Mouse (Mus musculus): Measurements from ENCODE around the gene Igf2r.
A peak's percentile ranks its signal among the peaks of the same experiment; 100 is the strongest.
"Not testable (repeated sequence)": the region's sequence is repeated elsewhere in the genome, so short reads cannot be mapped to it uniquely, and the experiment has no call there.

Igf2r gene

GRCm38 (mm10) chr17:12714080-12714561, 55.3 kb downstream of the Igf2r start:
- peak; percentile 52 for DNase-seq

- no peak for DNase-seq
Observed at GRCm38 (mm10) chr17:12712993-12713392, 56.5 kb downstream of the Igf2r start.

- DNase-seq, result no peak
Observed at GRCm38 (mm10) chr17:12712191-12712590, 57.3 kb downstream of the Igf2r start.

DNA sequence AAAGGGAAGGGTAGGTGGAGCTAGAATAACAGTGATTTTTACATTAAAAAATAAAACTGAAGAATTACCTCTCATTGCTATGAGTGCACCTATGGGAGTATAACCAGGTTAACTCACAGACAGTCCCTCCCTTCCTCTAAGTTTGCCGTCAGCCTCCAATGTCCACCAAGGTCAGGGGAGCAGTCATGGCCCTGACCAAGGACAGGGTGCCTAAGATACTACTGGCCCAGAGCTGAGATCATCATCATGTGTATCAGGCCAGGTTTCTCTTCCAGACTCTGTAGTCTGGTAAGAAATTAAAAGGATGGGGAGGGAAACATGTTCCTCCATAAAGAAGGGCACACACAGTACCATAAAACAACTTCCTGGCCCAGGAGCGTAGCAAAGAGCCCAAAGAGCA, 58.5 kb downstream of the Igf2r start:
- no peak for DNase-seq

DNA sequence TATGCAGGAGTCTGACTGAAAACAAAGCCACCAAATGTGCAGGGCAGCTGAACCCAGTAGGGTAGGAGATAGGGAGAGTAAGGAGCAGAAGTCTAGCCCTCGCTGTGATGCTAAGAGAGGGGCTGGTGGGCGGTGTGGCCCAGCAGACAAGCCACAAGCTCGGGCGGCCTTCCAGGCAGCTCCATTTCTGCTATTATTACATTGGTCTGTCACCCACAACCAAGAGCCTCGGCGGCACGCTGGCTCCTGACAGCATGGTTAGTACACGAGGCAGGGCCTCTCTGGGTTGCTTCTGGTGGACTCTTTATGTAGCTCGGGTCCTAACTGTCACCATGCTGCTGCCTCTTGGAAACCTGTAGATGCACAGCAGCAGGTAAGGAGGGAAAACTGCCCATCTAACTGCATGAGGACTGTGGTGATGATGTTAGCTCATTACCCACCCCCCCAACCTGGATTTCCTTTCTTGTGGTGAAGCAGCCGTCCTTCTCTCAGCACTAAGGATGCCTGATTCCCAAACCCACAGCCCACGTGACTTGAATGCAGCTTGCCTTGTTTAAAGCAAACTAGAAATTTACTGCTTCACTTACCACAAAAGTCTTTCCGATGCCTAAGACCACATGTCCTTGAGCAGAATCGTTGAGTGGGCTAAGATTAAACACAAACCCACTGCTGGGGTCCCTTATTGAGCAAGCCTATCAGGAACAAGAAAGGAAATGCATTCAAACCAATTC, 59.2 kb downstream of the Igf2r start:
- no peak for DNase-seq

DNA sequence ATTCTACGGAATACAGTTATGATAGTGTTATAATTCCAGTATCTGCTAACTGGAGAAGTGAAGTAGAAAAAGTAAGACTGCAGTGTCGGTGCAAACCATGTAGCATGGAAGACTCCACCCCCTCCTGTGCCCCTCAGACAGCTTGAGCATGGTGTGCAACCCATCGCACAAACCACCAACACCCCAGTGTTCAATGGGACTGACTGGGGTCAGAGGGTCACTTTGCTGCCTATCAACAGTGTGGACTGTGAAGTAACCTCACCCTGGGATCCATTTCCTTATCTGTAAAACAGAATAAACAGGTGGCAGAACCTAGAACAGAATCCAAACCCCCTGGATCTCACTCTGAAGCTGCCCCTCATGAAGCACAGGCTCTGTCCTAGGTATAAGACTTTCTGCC, 61.1 kb downstream of the Igf2r start:
- no peak for DNase-seq

- no peak for DNase-seq
Observed at GRCm38 (mm10) chr17:12706590-12707049, 62.8 kb downstream of the Igf2r start.

- DNase-seq, result peak; percentile 68
Observed at GRCm38 (mm10) chr17:12702901-12703300, 66.6 kb downstream of the Igf2r start.

DNA sequence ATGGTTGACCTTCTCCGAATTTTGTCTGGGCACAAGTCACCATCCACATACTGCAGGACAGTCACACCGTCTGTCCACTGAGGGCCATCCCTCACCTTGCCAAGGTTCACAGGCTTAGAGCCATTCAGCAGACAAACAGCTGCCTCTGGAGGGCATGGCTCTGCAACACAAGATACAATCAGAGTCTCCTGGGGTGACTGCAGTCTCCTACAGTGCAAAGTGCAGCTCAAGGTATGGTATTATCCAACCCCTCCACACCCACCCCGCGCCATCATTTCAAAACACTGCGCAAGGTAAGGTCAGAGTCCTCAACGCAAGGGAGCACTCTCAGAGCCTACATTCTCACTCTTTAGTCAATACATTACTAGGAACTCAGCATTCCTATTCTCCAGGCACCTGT, 69.1 kb downstream of the Igf2r start:
- no peak for DNase-seq

- DNase-seq, result no peak
Observed at GRCm38 (mm10) chr17:12691899-12692298, 77.6 kb downstream of the Igf2r start.

DNA sequence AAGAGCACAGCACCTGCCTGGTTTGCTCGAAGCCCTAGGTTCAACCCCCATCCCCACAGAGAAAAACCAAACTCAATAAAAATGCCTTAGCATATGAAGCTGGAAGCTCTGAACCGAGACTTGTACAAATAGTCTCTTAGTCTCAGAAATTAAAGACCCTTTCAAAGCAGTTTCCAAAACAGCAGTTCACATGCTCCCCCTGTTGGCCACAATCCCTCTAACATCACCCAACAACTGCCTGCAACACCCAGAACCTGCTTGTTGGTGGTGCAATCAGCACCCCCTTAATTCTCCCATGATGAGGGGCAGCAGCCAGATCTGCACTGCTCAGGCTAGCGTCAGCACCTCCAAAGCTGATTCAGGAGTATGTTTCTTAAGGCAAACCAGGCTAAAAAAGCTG, 79.9 kb downstream of the Igf2r start:
- no peak for DNase-seq

- DNase-seq, result peak; percentile 81
Observed at GRCm38 (mm10) chr17:12688427-12689110, 80.9 kb downstream of the Igf2r start.

GRCm38 (mm10) chr17:12684928-12685624, 84.4 kb downstream of the Igf2r start:
- no peak for DNase-seq

DNA sequence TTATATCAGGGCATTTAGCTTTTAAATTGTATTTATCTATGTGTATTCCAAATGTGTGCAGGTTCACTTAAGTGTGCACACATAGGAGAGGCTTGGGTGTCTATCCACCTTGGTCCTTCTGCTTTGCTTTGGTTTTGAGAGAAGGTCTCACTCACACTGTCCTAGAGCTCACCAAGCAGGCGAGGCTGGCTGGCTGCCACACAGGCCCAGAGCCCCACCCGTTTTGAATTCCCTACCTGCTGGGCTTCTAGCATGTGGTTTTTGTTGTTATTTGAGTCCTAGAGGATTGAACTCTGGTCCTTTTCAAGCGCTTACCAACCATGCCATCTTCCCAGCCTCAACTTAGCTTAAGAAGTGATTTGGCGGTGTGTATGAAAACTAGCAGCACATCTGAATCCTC, 85.1 kb downstream of the Igf2r start:
- DNase-seq, result peak; percentile 55

DNA sequence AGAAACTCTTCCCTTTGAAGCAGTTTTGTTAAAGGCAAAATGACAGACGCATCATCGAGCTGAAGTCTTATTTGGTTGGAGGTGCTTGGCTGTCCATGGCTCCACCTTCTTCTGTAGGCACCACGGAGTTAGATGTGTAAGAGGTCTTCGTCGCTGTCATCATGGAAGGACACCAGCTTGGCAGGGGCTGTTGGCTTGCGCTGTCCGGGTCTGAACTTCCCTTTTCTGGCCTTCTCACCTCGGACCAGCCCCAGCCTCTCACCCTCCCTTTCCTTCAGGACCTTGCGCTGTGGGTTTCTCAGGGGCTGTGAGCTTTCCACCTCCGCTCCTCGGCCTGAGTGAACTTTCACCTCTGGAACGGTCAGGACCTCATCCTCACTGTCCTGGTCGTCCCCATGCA, 85.9 kb downstream of the Igf2r start:
- no peak for DNase-seq

DNA sequence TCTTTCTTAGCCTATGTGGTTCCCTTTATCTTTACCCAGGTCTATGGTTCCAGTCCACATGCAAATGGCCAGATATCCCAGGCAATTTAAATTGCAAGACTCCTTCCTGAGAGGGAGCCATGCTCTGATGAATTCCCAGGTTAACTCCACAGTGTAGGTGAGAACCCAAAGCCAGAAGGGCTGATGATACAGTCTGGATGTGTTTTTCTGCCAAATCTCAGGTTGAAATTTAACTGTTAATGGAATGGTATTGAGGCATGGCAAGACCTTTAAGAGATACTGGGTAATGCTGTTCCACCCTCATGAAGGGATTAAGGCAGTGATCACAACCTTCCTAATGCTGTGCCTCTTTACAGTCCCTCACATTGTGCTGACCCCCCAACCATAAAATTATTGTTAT, 91.2 kb downstream of the Igf2r start:
- no peak for DNase-seq

DNA sequence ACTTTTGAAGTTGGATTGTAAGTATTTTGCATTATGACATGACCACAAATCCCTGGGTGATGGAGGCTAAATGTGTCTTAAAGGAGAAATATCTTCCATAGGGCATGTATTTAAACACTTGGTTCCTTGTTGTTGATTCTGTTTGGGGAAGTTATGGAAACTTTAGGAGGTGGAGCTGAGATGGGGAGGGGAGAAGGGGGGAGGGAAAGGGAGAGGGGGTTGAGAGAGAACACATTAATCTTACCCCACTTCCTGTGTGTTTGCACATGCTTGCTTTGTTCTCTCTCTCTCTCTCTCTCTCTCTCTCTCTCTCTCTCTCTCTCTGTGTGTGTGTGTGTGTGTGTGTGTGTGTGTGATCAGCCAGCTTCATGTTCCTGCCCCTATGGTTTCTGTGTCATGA, 92.3 kb downstream of the Igf2r start:
- DNase-seq, result no peak

DNA sequence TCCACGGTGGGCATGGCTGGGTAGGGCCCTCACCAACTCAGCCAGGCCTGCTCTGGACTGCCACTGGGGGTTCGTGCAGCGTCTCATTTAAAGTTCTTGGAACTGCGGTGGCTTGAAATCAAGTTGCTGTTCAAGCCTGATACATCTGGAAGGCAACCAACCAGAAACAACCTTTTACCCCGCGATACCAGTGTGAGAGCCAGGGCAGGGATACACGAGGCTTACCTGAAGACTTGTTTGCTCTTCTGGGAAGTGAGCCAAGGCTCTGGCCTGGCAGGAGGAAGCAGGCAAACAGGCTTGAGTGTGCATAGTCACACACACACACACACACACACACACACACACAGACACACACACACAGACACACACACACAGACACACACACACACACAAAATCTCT, 93.8 kb downstream of the Igf2r start, which contains the start of gene Slc22a1:
Slc22a1 (minus strand) TSS at position 184 of the 400 bp plus-strand sequence.
- no peak for DNase-seq

GRCm38 (mm10) chr17:12674980-12675379, 94.5 kb downstream of the Igf2r start:
- not testable (repeated sequence) for DNase-seq

DNA sequence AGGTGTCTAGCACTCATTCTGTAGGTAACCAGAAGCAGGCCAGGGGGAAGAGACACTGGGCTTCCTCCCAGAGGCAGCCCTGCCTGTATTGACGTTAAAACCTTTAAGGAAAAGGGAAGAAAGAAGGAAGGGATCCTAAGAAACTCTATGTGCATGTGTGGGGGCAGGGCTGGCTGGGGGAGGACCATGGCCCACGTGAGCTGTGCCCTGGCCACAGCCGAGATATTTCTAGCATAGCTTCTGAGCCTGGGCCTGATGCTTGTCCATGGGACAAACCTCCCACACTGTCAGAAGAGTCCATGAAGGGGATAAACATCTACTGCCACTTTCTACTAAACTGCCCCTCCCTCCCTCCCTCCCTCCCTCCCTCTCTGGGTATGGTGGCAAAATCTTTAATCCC, 95.6 kb downstream of the Igf2r start:
- DNase-seq, result no peak

- no peak for DNase-seq
Observed at GRCm38 (mm10) chr17:12672285-12672790, 97.1 kb downstream of the Igf2r start.

- DNase-seq, result no peak
Observed at GRCm38 (mm10) chr17:12671029-12671605, 98.3 kb downstream of the Igf2r start.

DNA sequence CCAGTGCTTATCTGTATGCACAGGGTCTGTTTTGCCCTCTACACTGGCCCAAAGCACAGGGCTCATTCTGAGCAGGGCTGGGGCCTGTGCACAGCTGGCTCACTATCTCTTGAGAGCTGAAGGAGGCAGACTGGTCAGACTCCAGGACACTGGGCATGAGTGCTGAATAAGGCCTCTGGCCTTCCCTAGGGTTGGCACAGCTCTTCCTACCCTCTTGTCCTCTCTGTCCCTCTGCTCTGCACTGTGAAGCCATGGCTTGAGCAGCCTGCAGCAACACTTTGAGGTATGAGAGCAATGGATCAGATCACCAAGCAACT, 100.1 kb downstream of the Igf2r start:
- DNase-seq, result no peak

Data from cerebellum, adult 9-10 months (tissue).